Mouse (Mus musculus): ENCODE measurements around the gene Btg4. TPM values are rescaled to one million over a fixed set of nuclear protein-coding genes. Genes with fewer than 3 reads are reported as not detected.
A peak's percentile ranks its signal among the peaks of the same experiment; 100 is the strongest.

The Btg4 gene
- total and polyA plus RNA-seq, 3 experiments = not detected

DNA sequence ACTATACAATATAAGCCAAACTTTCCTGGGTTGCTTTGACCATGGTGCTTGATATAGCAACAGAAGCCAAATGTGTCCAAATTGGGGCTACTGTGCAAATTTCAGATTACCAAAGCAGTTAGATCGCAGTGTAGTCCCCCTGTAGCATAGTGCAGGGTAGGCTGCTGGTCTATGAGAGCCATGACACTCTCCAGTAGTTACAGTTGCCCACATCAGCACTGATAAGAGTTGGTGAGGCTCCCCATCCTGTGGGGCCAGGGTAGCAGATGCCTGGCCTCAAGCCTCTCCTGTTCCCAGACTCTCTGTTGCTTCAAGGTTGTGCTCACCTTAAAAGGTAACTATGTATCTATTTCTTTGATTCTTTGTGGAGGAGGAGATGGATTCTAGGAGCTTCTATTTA is 77.1 kb downstream of the Btg4 start:
- Histone ChIP-seq H3K36me3 (ENCODE audit: control insufficient read depth in 1 of 2, insufficient read depth in 2 of 2, low read length in 2 of 2) (peaks cover 0 to 26% of the 10 kb centered on the region in 2 experiments; a peak in 2 of 4 replicates), H3K4me3 (ENCODE audit: control insufficient read depth in 1 of 2, insufficient read depth in 1 of 2, low read depth in 2 of 2, low read length in 2 of 2) (peak overlapping the region; percentile 0 to 12; a peak in 2 of 4 replicates), H3K9ac (ENCODE audit: control insufficient read depth, low read depth, low read length, poor library complexity, severe bottlenecking) (peak overlapping the region; percentile 17; the same call in 1 of the 2 replicates), H3K27me3 (ENCODE audit: control insufficient read depth in 1 of 2, insufficient read depth in 2 of 2, low read length in 2 of 2) (no peaks in the 10 kb centered on the region), H3K79me2 (ENCODE audit: control insufficient read depth, insufficient read depth, low read length, poor library complexity) (no peaks in the 10 kb centered on the region), H3K4me1 (ENCODE audit: control insufficient read depth in 1 of 2, insufficient read depth in 2 of 2, low read length in 2 of 2) (peaks cover 14 to 32% of the 10 kb centered on the region in 2 experiments), H3K27ac (ENCODE audit: control insufficient read depth, low read depth, low read length) (peak overlapping the region; percentile 90), H3K9me3 (replicated peaks; ENCODE audit: insufficient read depth, low read length) (no peaks in the 10 kb centered on the region)
- TF ChIP-seq POLR2A (IDR thresholded peaks at IDR 0.05; ENCODE audit: control insufficient read depth in 1 of 2, insufficient read depth in 1 of 2, low read depth in 1 of 2, low read length in 2 of 2, poor library complexity in 1 of 2) (no peak), MAZ (IDR thresholded peaks at IDR 0.05; ENCODE audit: low read depth, low read length) (0 out of 2 replicates have a peak, but pooled peaks have one; percentile 25)
- DNase-seq (ENCODE audit: low read depth, low spot score) = peak; percentile 62

GRCm38 (mm10) chr9:51138301-51138700 is 77.6 kb downstream of the Btg4 start:
- Histone ChIP-seq H3K27me3 (ENCODE audit: control insufficient read depth in 1 of 2, insufficient read depth in 2 of 2, low read length in 2 of 2) (no peaks in the 10 kb centered on the region), H3K4me1 (ENCODE audit: control insufficient read depth in 1 of 2, insufficient read depth in 2 of 2, low read length in 2 of 2) (peaks cover 14 to 32% of the 10 kb centered on the region in 2 experiments), H3K9ac (ENCODE audit: control insufficient read depth, low read depth, low read length, poor library complexity, severe bottlenecking) (peak overlapping the region; percentile 34; the same call in 1 of the 2 replicates), H3K4me3 (ENCODE audit: control insufficient read depth in 1 of 2, insufficient read depth in 1 of 2, low read depth in 2 of 2, low read length in 2 of 2) (peak overlapping the region in 1 of 2 experiments; percentile 22; a peak in 1 of 4 replicates), H3K9me3 (replicated peaks; ENCODE audit: insufficient read depth, low read length) (no peaks in the 10 kb centered on the region), H3K79me2 (ENCODE audit: control insufficient read depth, insufficient read depth, low read length, poor library complexity) (no peaks in the 10 kb centered on the region), H3K27ac (ENCODE audit: control insufficient read depth, low read depth, low read length) (peak overlapping the region; percentile 76), H3K36me3 (ENCODE audit: control insufficient read depth in 1 of 2, insufficient read depth in 2 of 2, low read length in 2 of 2) (peaks cover 0 to 26% of the 10 kb centered on the region in 2 experiments; a peak in 2 of 4 replicates)
- DNase-seq (ENCODE audit: low read depth, low spot score) = peak; percentile 86
- TF ChIP-seq JUND (IDR thresholded peaks at IDR 0.05; ENCODE audit: low read depth, low read length) (no peak), TCF12 (IDR thresholded peaks at IDR 0.05; ENCODE audit: low read depth, low read length) (peak; percentile 25), RAD21 (IDR thresholded peaks at IDR 0.05; ENCODE audit: low read depth, low read length) (no peak), MYC (IDR thresholded peaks at IDR 0.05; ENCODE audit: low read depth, low read length) (peak; percentile 40; the same call in 1 of the 2 replicates), SMC3 (IDR thresholded peaks at IDR 0.05; ENCODE audit: low read depth, low read length) (peak; percentile 15; the same call in 1 of the 2 replicates), TBP (IDR thresholded peaks at IDR 0.05; ENCODE audit: low read depth, low read length) (peak; percentile 41; the same call in 1 of the 2 replicates), MAFK (IDR thresholded peaks at IDR 0.05; ENCODE audit: borderline replicate concordance, low read depth, low read length) (peak; percentile 33; the same call in 1 of the 2 replicates), EP300 (IDR thresholded peaks at IDR 0.05; ENCODE audit: low read depth in 1 of 2, low read length in 2 of 2) (peak; percentile 78 to 80), ETS1 (IDR thresholded peaks at IDR 0.05; ENCODE audit: low read depth, low read length) (peak; percentile 78), ZNF384 (IDR thresholded peaks at IDR 0.05; ENCODE audit: low read depth, low read length) (peak; percentile 82), CHD2 (IDR thresholded peaks at IDR 0.05; ENCODE audit: low read length) (no peak), GATA1 (IDR thresholded peaks at IDR 0.05; ENCODE audit: low read depth, low read length) (peak; percentile 72; the same call in 1 of the 2 replicates), MAX (IDR thresholded peaks at IDR 0.05; ENCODE audit: low read length) (no peak), SIN3A (IDR thresholded peaks at IDR 0.05; ENCODE audit: low read length) (peak; percentile 60; the same call in 1 of the 2 replicates)

Data from MEL (cell line).